Mouse (Mus musculus) limb, embryonic 13.5 days (tissue): Measurements from ENCODE around the gene Gprc5c. TPM values are rescaled to one million over a fixed set of nuclear protein-coding genes. Genes with fewer than 3 reads are reported as not detected.

Experiments used
- ATAC-seq: fragments of 200-750 bp; cut with Nextera tagmentation; 2 replicates; pipeline ENCODE4 v1.8.0; 2017; ENCODE audit warnings: low read depth, moderate number of reproducible peaks, moderate TSS enrichment; ENCODE audit not compliant: low FRiP score
- H3K27ac ChIP-seq: fragments of 300-500 bp; sonication (generic); 2 replicates; pipeline ENCODE4 v1.5.1; 2015; ENCODE audit warnings: inconsistent platforms, mild to moderate bottlenecking, moderate library complexity
- H3K27me3 ChIP-seq: fragments of 300-500 bp; sonication (generic); 2 replicates; pipeline ENCODE4 v1.6.1; 2015; ENCODE audit warnings: mild to moderate bottlenecking, inconsistent platforms
- H3K36me3 ChIP-seq: fragments of 300-500 bp; sonication (generic); 2 replicates; pipeline ENCODE4 v1.6.1; 2015; ENCODE audit warnings: inconsistent platforms, mild to moderate bottlenecking, moderate library complexity
- H3K4me1 ChIP-seq: fragments of 300-500 bp; sonication (generic); 2 replicates; pipeline ENCODE4 v1.6.1; 2015; ENCODE audit warnings: inconsistent platforms
- H3K4me2 ChIP-seq: fragments of 300-500 bp; sonication (generic); replicated peaks from 2 replicates; pipeline ENCODE4 v1.6.1; 2015; ENCODE audit warnings: inconsistent platforms, mild to moderate bottlenecking, moderate library complexity
- H3K4me3 ChIP-seq: fragments of 300-500 bp; sonication (generic); 2 replicates; pipeline ENCODE4 v1.5.1; 2015; ENCODE audit warnings: moderate library complexity, mild to moderate bottlenecking, inconsistent platforms
- H3K9ac ChIP-seq: fragments of 300-500 bp; sonication (generic); 2 replicates; pipeline ENCODE4 v1.6.1; 2015; ENCODE audit warnings: mild to moderate bottlenecking, inconsistent platforms
- H3K9me3 ChIP-seq: fragments of 300-500 bp; sonication (generic); 2 replicates; pipeline ENCODE4 v1.6.1; 2016; ENCODE audit warnings: inconsistent platforms
- WGBS: fragments of 180-500 bp; shearing (Covaris S2); methylation state at CpG from one replicate; pipeline ENCODE4 v1.1.7; 2015; 5-methylcytosine and 5-hydroxymethylcytosine counted together
- polyA plus RNA-seq: library from polyadenylated mRNA; unstranded; fragments of >200 nt; fragmentation: Nextera tagmentation; extraction: Ambion mirVana; gene quantifications from 2 replicates; pipeline ENCODE4 v1.2.1, GENCODE M21; 2015

Gene Gprc5c
- polyA plus RNA-seq, 1 experiment from 2014 or later, result 60.0 TPM

DNA sequence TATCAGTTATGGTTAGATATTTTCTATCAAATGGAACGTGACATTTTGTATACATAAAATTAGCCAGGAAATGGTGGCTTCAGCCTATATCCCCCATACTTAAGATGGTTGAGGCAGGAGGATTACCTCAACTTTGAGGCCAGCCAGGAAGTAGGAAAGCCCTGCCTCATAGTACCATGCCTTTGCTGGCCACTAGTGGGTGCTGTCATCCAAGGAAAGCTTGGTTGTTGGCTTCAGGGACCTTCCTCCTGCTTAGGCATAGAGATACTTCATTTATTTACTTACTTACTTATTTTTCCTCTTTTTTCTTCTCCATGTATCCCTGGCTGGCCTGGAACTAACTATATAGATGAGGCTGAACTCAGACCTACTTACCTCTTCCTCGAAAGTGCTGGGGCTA is 7.7 kb downstream of the Gprc5c start:
- H3K4me3 ChIP-seq, result no peak overlapping the region
- no peak overlapping the region for H3K4me2 ChIP-seq
- WGBS, result 95% methylated on average over 2 of the region's 2 CpGs
- H3K36me3 ChIP-seq, result peaks cover 21% of the 10 kb centered on the region
- no peaks in the 10 kb centered on the region for H3K27me3 ChIP-seq
- H3K9ac ChIP-seq, result no peak overlapping the region
- no peak for ATAC-seq
- no peaks in the 10 kb centered on the region for H3K9me3 ChIP-seq
- H3K27ac ChIP-seq, result no peak overlapping the region
- peaks cover 24% of the 10 kb centered on the region for H3K4me1 ChIP-seq

DNA sequence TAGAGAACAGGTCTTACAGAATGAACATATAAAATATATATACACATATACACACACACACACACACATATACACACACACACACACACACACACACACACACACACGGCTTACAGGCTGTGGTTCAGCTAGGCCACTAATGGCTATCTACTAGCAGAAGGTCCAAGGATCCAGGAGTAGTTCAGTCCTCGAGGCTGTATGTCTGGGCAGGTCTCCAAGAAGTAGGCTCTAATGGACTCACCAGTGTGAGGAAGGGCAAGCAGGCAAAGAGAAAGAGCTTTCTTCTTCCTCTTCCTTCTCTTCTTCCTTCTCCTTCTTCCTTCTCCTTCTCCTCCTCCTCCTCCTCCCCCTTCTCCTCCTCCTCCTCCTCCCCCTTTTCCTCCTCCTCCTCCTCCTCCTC is 10.1 kb downstream of the Gprc5c start:
- Histone ChIP-seq H3K9me3 (no peaks in the 10 kb centered on the region), H3K27ac (no peak overlapping the region), H3K36me3 (peaks cover 36% of the 10 kb centered on the region), H3K4me3 (no peak overlapping the region), H3K4me2 (no peak overlapping the region), H3K27me3 (no peaks in the 10 kb centered on the region), H3K4me1 (peaks cover 18% of the 10 kb centered on the region; the same call in 1 of the 2 replicates), H3K9ac (no peak overlapping the region)
- 64% methylated on average over 2 of the region's 2 CpGs for WGBS
- ATAC-seq, result no peak

- 92% methylated on average over 3 of the region's 3 CpGs for WGBS
- H3K36me3 ChIP-seq, result peaks cover 46% of the 10 kb centered on the region
- H3K4me3 ChIP-seq, result no peak overlapping the region
- H3K9me3 ChIP-seq, result no peaks in the 10 kb centered on the region
- no peak overlapping the region for H3K9ac ChIP-seq
- H3K27me3 ChIP-seq, result no peaks in the 10 kb centered on the region
- H3K4me1 ChIP-seq, result peaks cover 33% of the 10 kb centered on the region
- H3K27ac ChIP-seq, result no peak overlapping the region
- no peak for ATAC-seq
- no peak overlapping the region for H3K4me2 ChIP-seq
These were observed 11.7 kb downstream of the Gprc5c start for GRCm38 (mm10) chr11:114862687-114863086.

- no peak overlapping the region for H3K4me3 ChIP-seq
- H3K9ac ChIP-seq, result no peak overlapping the region
- no peak overlapping the region for H3K27ac ChIP-seq
- H3K36me3 ChIP-seq, result peaks cover 59% of the 10 kb centered on the region
- no peaks in the 10 kb centered on the region for H3K9me3 ChIP-seq
- no peaks in the 10 kb centered on the region for H3K27me3 ChIP-seq
- no peak overlapping the region for H3K4me2 ChIP-seq
- 93% methylated on average over 21 of the region's 21 CpGs for WGBS
- no peak for ATAC-seq
- peaks cover 33% of the 10 kb centered on the region for H3K4me1 ChIP-seq
These were observed 13.0 kb downstream of the Gprc5c start for GRCm38 (mm10) chr11:114863918-114864420.

GRCm38 (mm10) chr11:114865999-114866398 is 15.0 kb downstream of the Gprc5c start:
- Histone ChIP-seq H3K9ac (no peak overlapping the region), H3K4me2 (no peak overlapping the region), H3K4me3 (no peak overlapping the region), H3K4me1 (peaks cover 22% of the 10 kb centered on the region), H3K9me3 (no peaks in the 10 kb centered on the region), H3K27ac (no peak overlapping the region), H3K36me3 (peaks cover 79% of the 10 kb centered on the region), H3K27me3 (no peaks in the 10 kb centered on the region)
- 84% methylated on average over 5 of the region's 5 CpGs for WGBS
- no peak for ATAC-seq

GRCm38 (mm10) chr11:114866486-114867360 is 15.8 kb downstream of the Gprc5c start:
- Histone ChIP-seq H3K9me3 (no peaks in the 10 kb centered on the region), H3K4me2 (no peak overlapping the region), H3K9ac (no peak overlapping the region), H3K4me1 (peaks cover 22% of the 10 kb centered on the region), H3K27me3 (no peaks in the 10 kb centered on the region), H3K36me3 (peaks cover 86% of the 10 kb centered on the region), H3K27ac (no peak overlapping the region), H3K4me3 (no peak overlapping the region)
- WGBS, result 46% methylated on average over 10 of the region's 10 CpGs
- ATAC-seq, result no peak

DNA sequence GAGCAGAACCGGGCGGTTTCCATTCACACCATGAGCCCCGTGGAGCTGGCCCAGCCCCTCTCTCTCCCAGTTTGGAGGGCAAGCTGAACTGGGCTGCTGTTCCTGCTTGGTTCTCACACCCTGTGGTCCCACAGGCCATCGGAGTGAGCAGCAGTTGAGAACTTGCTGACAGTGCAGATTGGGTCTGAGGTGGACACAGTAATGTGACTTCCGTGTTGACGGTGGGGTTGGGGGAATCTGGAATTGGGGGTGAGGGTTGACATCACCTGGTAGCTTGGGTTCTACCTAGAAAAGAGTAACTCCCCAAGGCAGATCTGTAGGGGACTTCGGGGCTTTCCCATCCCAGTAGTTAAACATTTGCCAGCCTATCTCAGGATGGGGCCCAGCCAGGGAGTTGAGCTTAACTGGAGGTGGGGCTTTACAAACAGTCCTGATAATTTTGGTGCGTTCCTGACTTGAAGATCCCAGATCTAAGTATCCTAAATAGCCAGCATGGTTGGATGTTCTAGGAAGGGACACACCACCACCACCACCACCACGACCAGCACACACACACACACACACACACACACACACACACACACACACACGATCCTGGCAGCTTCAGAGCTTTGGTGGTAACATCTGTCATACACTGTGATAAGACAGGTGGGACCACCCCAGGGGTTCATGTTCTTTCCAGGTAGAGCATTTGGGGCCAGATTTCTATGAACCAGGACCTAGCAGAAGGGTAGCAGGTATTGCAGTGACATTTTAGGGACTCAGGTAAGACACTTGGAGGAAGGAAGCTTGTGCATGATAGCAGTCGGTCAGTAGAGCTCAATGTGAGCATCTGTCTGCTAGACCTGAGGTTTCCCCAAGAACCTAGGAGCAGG is 16.6 kb downstream of the Gprc5c start:
- ATAC-seq, result no peak
- Histone ChIP-seq H3K4me3 (no peak overlapping the region), H3K27me3 (no peaks in the 10 kb centered on the region), H3K4me2 (no peak overlapping the region), H3K27ac (no peak overlapping the region), H3K36me3 (peaks cover 87% of the 10 kb centered on the region), H3K4me1 (peaks cover 25% of the 10 kb centered on the region), H3K9me3 (no peaks in the 10 kb centered on the region), H3K9ac (no peak overlapping the region)
- 66% methylated on average over 11 of the region's 11 CpGs for whole genome bisulfite sequencing

GRCm38 (mm10) chr11:114868280-114868679 is 17.3 kb downstream of the Gprc5c start:
- Histone ChIP-seq H3K4me3 (no peak overlapping the region), H3K9me3 (no peaks in the 10 kb centered on the region), H3K36me3 (peaks cover 92% of the 10 kb centered on the region), H3K27ac (no peak overlapping the region), H3K9ac (no peak overlapping the region), H3K4me2 (no peak overlapping the region), H3K4me1 (peaks cover 32% of the 10 kb centered on the region), H3K27me3 (no peaks in the 10 kb centered on the region)
- ATAC-seq, result no peak
- 90% methylated on average over 12 of the region's 12 CpGs for WGBS

DNA sequence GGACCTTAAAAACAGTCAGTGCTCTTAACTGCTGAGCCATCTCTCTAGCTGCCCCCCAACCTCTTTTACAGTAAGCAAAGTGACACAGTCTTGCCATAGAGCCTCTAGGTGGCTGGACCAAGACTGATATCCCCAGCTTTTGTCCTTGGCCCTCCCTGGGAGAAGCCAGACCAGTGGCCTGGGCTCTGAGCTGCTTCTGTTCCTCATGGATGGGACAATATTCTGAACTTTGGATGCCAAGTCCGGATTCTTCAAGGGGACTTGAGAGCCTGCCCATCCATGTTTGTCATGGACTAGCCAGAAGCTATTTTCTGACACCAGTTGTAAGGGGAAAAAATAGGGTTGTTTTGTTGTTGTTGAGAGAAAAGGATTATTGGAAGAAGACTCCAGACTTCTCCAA is 18.8 kb downstream of the Gprc5c start:
- H3K4me2 ChIP-seq, result no peak overlapping the region

DNA sequence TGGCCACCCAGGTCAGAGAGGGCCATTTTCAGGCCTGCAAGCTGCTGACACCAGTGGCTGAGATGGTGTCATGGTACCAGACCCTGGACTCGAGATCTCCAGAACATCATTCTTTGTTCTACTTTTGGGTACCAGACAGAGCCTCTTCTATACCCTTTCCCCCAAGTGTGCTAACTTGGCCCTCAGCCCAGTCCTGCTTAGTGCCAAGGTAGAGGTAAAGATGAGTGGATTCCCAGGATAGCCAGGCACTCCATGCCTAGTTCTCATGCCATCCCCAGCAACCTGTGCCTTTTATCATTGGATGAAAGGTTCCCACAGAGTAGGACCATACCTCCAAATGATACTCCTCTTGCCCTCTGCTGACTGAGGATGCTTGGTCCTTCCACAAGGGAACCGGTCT is 20.6 kb downstream of the Gprc5c start:
- WGBS, result 87% methylated on average over 2 of the region's 2 CpGs
- no peak overlapping the region for H3K9ac ChIP-seq
- H3K4me1 ChIP-seq, result peaks cover 43% of the 10 kb centered on the region
- peaks cover 66% of the 10 kb centered on the region for H3K36me3 ChIP-seq
- no peaks in the 10 kb centered on the region for H3K9me3 ChIP-seq
- ATAC-seq, result no peak
- no peak overlapping the region for H3K4me2 ChIP-seq
- H3K4me3 ChIP-seq, result no peak overlapping the region
- H3K27ac ChIP-seq, result no peak overlapping the region
- H3K27me3 ChIP-seq, result no peaks in the 10 kb centered on the region

More for the DNA sequence above, 18.8 kb downstream of the Gprc5c start:
- H3K9ac ChIP-seq, result no peak overlapping the region
- H3K4me3 ChIP-seq, result no peak overlapping the region
- no peaks in the 10 kb centered on the region for H3K27me3 ChIP-seq
- H3K4me1 ChIP-seq, result peaks cover 41% of the 10 kb centered on the region
- no peaks in the 10 kb centered on the region for H3K9me3 ChIP-seq
- peaks cover 83% of the 10 kb centered on the region for H3K36me3 ChIP-seq
- H3K27ac ChIP-seq, result no peak overlapping the region
- WGBS, result 100% methylated on average over 1 of the region's 1 CpGs
- ATAC-seq, result no peak

- 0 out of 2 replicates have a peak, but pooled peaks have one; percentile 9 for ATAC-seq
- peaks cover 50% of the 10 kb centered on the region for H3K36me3 ChIP-seq
- H3K4me3 ChIP-seq, result no peak overlapping the region
- H3K9ac ChIP-seq, result no peak overlapping the region
- H3K9me3 ChIP-seq, result no peaks in the 10 kb centered on the region
- no peaks in the 10 kb centered on the region for H3K27me3 ChIP-seq
- WGBS, result 21% methylated on average over 6 of the region's 6 CpGs
- peak overlapping the region; percentile 52; the same call in 1 of the 2 replicates for H3K27ac ChIP-seq
- H3K4me1 ChIP-seq, result peaks cover 33% of the 10 kb centered on the region
- H3K4me2 ChIP-seq, result no peak overlapping the region
These were observed 22.3 kb downstream of the Gprc5c start for GRCm38 (mm10) chr11:114873022-114873817.
